Mouse (Mus musculus) C2C12 (cell line): Measurements from ENCODE around the gene Prr22. TPM values are rescaled to one million over a fixed set of nuclear protein-coding genes. Genes with fewer than 3 reads are reported as not detected.

Experiments
- H3K27me3 ChIP-seq: one replicate; pipeline ENCODE4 v1.6.1; 2011; ENCODE audit not compliant: control insufficient read depth, insufficient read depth, insufficient read length
- H3K36me3 ChIP-seq: one replicate; pipeline ENCODE4 v1.6.1; 2011; ENCODE audit not compliant: control insufficient read depth, insufficient read depth
- H3K4me3 ChIP-seq: one replicate; pipeline ENCODE4 v1.5.1; 2011; ENCODE audit warnings: mild to moderate bottlenecking, control low read depth; ENCODE audit not compliant: poor library complexity, insufficient read depth, severe bottlenecking
- H3K79me2 ChIP-seq: one replicate; pipeline ENCODE4 v1.6.1; 2011; ENCODE audit not compliant: control insufficient read depth, insufficient read depth
- H3K79me3 ChIP-seq: one replicate; pipeline ENCODE4 v1.6.1; 2011; ENCODE audit warnings: low read depth, control low read depth
- H3ac ChIP-seq: one replicate; pipeline ENCODE3; 2011; ENCODE audit warnings: low read depth; ENCODE audit not compliant: control insufficient read depth, insufficient read length
- CEBPB ChIP-seq: IDR thresholded peaks from one replicate; pipeline ENCODE4 v1.6.1; 2011; ENCODE audit warnings: low read depth, mild to moderate bottlenecking, control low read depth, moderate library complexity
- CTCF ChIP-seq: IDR thresholded peaks from one replicate; pipeline ENCODE4 v1.5.1; 2011; ENCODE audit not compliant: control insufficient read depth, insufficient read depth, insufficient read length
- FOSL1 ChIP-seq: IDR thresholded peaks from one replicate; pipeline ENCODE4 v1.8.0; 2011; ENCODE audit warnings: mild to moderate bottlenecking, low read length; ENCODE audit not compliant: poor library complexity, insufficient read depth, severe bottlenecking
- MAX ChIP-seq: IDR thresholded peaks from one replicate; pipeline ENCODE4 v1.6.1; 2011; ENCODE audit warnings: mild to moderate bottlenecking, control low read depth
- MYOD1 ChIP-seq: IDR thresholded peaks from one replicate; pipeline ENCODE4 v1.6.1; 2011; ENCODE audit warnings: low read depth; ENCODE audit not compliant: control insufficient read depth, insufficient read length
- MYOG ChIP-seq: IDR thresholded peaks from one replicate; pipeline ENCODE4 v1.6.1; 2011; ENCODE audit not compliant: control insufficient read depth, insufficient read length; ENCODE audit errors: extremely low read depth
- USF1 ChIP-seq: IDR thresholded peaks from one replicate; pipeline ENCODE4 v1.6.1; 2011; ENCODE audit warnings: low read depth, mild to moderate bottlenecking, control low read depth, moderate library complexity
- polyA plus RNA-seq: library from polyadenylated mRNA; unstranded; fragments of >200 nt; fragmentation: generic; extraction: Trizol; gene quantifications from one replicate; pipeline ENCODE4 v1.2.1, GENCODE M21; 2012; ENCODE audit warnings: missing spikeins

The Prr22 gene
- polyA plus RNA-seq, 1 experiment = 0.47 TPM

DNA sequence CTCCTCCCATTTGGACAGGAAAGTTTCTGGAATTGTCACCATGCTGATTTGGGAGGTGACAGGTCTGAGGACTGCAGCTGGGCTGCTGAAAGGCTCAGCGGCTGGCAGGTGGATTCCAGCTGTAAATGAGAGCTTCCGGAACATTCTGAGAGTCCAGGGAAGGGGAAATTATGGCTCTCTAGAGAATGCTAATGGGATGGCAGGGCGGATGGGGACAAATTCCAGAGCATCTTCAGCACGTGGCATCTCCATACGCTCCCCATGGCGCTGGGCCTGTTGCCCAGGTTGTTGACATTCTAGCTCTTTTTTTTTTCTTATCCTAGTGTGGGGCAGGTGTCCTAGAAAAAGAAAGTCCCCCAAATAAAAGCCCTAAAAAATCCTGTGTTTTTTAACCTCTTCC, 40.9 kb upstream of the Prr22 start:
- no peak overlapping the region for H3ac ChIP-seq
- no peaks in the 10 kb centered on the region for H3K36me3 ChIP-seq
- H3K79me2 ChIP-seq = no peaks in the 10 kb centered on the region
- TF ChIP-seq USF1 (no peak), FOSL1 (no peak), MAX (no peak), MYOG (no peak), MYOD1 (no peak), CEBPB (no peak), CTCF (no peak)
- peaks cover 44% of the 10 kb centered on the region for H3K27me3 ChIP-seq
- H3K4me3 ChIP-seq = no peak overlapping the region
- H3K79me3 ChIP-seq = no peaks in the 10 kb centered on the region

DNA sequence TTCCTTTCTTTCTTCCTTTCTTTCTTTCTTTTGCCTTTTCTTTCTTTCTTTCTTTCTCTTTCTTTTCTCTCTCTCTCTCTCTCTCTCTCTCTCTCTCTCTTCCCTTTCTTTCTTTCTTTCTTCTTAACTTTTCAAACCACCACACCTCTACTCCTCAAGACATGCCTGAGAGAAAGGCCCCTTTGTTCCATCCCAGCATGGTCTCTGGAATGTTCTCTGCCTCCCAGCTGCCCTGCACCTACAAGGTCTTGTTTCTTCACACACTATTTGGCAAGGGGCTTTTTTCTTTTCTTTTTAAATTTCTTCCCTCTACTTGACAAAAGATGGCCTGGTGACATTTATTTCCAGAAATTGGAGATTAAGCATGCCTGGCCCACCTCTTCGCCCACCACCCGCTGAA, 40.4 kb upstream of the Prr22 start:
- TF ChIP-seq MYOG (no peak), FOSL1 (no peak), CTCF (no peak), MAX (no peak), MYOD1 (no peak), USF1 (no peak), CEBPB (no peak)
- Histone ChIP-seq H3K79me3 (no peaks in the 10 kb centered on the region), H3K79me2 (no peaks in the 10 kb centered on the region), H3K36me3 (no peaks in the 10 kb centered on the region), H3ac (no peak overlapping the region), H3K27me3 (peaks cover 50% of the 10 kb centered on the region), H3K4me3 (no peak overlapping the region)

DNA sequence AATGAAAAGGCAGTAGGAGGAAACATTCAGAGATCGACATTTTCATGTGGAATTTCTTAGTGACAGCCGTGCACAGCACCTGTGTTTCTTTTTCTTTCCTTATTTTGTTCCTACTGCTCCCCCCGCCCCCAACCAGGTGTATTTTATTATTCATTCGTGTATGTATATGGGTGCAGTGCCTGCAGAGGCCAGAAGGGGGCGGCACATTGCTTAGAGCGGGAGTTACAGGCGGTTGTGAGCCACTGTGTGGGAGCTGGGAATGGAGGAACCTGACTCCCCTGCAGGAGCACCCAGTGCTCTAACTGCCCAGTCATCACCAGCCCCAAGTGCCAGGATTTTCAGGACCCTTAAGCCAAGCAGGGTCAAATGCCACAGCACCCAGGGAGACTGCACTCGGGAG, 33.5 kb upstream of the Prr22 start:
- no peak overlapping the region for H3ac ChIP-seq
- H3K4me3 ChIP-seq = no peak overlapping the region
- peaks cover 70% of the 10 kb centered on the region for H3K27me3 ChIP-seq
- TF ChIP-seq CEBPB (no peak), USF1 (no peak)
- no peaks in the 10 kb centered on the region for H3K79me3 ChIP-seq
- H3K36me3 ChIP-seq = no peaks in the 10 kb centered on the region
- no peaks in the 10 kb centered on the region for H3K79me2 ChIP-seq

DNA sequence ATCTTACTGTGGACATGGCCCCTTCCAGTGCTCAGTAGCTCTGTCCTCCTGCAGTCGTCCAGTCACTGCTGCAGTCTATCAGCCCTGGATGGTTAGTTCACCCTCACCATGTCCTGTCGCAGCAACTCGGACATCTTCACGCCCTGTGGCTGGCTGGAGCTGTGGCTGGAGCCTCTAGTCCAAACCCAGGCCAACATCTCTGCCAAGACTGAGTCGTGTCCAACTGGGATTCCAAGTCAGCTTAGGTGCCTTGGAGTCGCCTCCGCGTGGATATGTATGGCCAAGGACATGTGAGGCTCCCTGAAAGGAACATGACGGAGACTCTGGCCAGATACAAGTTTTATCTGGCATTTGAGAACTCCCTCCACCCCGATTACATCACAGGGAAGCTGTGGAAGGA, 31.8 kb upstream of the Prr22 start:
- TF ChIP-seq FOSL1 (no peak), CEBPB (no peak), MYOD1 (no peak), CTCF (no peak), USF1 (no peak), MAX (no peak), MYOG (no peak)
- no peak overlapping the region for H3ac ChIP-seq
- no peak overlapping the region for H3K4me3 ChIP-seq
- H3K79me3 ChIP-seq = no peaks in the 10 kb centered on the region
- H3K79me2 ChIP-seq = no peaks in the 10 kb centered on the region
- no peaks in the 10 kb centered on the region for H3K36me3 ChIP-seq
- H3K27me3 ChIP-seq = peaks cover 68% of the 10 kb centered on the region

DNA sequence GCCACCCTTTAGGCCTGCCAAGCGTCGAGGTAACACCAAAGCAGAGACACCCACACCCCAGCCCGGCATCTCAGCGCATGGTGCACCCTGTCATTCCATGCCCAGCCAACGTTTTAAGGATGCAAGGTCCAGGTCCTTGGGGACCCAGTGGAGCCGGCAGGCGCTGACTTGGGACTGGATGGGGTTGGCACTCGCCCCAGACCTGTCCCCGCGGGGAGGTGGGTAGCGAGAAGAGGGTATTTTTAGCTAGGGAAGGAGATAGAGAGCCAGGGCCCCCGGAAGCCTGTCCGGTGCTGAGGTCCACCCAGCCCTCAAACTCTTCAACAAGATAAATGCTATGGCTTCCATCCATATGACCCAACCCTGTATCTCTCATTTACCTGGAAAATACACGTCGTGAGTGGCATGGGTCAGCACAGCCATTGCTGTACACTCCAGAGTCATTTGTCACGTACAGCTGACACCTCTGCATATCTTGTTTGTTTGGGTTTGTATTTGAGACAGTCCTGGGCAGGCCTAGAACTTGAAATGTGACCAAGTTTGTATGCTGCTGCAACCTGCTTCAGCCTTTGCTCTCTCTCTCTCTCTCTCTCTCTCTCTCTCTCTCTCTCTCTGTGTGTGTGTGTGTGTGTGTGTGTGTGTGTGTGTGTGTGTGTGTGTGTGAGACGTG, 29.8 kb upstream of the Prr22 start:
- Histone ChIP-seq H3K79me3 (no peaks in the 10 kb centered on the region), H3ac (no peak overlapping the region), H3K27me3 (peaks cover 58% of the 10 kb centered on the region), H3K4me3 (no peak overlapping the region), H3K79me2 (no peaks in the 10 kb centered on the region), H3K36me3 (no peaks in the 10 kb centered on the region)
- no peak for TF ChIP-seq CEBPB
- TF ChIP-seq CTCF = no peak
- no peak for TF ChIP-seq FOSL1
- no peak for TF ChIP-seq USF1
- no peak for TF ChIP-seq MYOG
- no peak for TF ChIP-seq MAX
- no peak for TF ChIP-seq MYOD1

DNA sequence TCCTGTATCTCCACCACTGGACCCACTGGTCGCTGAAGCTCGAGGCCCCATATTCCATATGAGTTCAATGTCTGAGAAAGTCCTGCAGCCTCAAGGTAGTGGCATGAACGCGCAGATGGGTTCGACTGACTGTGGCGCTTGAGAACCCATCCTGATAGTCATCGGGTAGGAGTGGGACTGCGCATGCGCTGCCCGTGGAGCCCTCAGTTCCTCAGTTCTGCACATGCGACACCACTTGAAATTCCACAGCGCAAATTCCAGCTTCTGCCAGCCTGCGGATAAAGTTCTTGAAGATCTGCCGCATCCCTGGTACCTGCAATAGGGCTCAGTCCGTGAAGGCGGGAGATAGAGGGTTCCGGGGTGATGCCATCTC, 29.3 kb upstream of the Prr22 start:
- no peaks in the 10 kb centered on the region for H3K36me3 ChIP-seq
- no peak for TF ChIP-seq MAX
- no peak for TF ChIP-seq CTCF
- no peak for TF ChIP-seq MYOD1
- no peak for TF ChIP-seq MYOG
- no peak for TF ChIP-seq FOSL1
- no peaks in the 10 kb centered on the region for H3K79me3 ChIP-seq
- no peak overlapping the region for H3K4me3 ChIP-seq
- H3K79me2 ChIP-seq = no peaks in the 10 kb centered on the region
- H3K27me3 ChIP-seq = peaks cover 55% of the 10 kb centered on the region
- no peak overlapping the region for H3ac ChIP-seq
